Mouse (Mus musculus): Measurements from ENCODE around the gene Gcsam. TPM values are rescaled to one million over a fixed set of nuclear protein-coding genes. Genes with fewer than 3 reads are reported as not detected.

Gcsam gene
- total and polyA plus RNA-seq, 3 experiments, result 0.12 to 0.20 TPM; not detected in 1

DNA sequence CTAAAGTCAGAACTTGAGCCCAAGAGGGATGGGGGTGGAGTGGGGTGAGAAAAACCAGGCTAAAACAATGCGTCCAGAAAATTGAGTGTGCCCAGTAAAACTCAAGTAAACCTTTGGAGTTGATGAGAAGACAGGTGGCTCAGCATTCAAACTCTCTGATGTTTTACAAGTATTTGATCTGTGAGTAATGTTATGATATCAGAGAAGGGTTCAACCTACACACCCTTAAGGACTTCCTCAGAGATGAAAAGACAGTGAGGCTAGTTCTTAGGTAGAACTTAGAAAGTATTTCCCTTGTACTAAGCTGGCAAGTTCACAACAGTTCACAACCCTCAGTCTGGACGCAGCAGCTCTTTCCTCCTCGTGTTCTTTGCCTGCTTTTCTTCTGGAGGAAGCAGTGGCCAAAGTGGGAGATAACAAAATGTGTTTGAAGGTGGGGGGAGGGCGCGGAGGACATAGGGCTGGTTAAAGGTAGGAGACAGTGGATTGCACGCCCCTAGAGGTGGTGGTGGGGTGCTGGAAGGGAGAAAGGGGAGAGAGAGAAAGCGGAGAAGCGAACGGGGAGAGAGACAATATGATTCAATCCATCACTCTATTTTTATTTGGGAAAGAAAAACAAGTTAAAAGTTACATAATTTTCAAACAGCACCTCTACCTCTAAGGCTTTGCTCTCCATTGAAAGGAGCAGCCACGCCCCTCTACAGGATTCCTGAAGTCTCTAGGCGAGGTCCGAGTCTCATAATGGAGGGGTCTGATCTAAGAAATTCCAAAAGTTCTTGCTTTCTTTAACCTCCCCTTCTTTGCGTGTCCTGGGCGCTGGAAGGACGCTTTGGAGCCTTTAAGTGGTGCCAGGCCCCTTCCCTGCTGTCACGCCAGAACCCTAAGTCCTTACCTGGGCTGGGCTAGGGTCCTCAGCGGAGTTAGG is 43.1 kb downstream of the Gcsam start:
- Histone ChIP-seq H3K27me3 (ENCODE audit: control insufficient read depth, insufficient read depth, low read length) (peaks cover 3% of the 10 kb centered on the region), H3K79me2 (replicated peaks; ENCODE audit: control insufficient read depth, insufficient read depth, low read length) (no peaks in the 10 kb centered on the region), H3K27ac (no peak overlapping the region), H3K9ac (ENCODE audit: low read depth, low read length) (no peak overlapping the region), H3K4me1 (ENCODE audit: control insufficient read depth, insufficient read depth, low read length) (no peaks in the 10 kb centered on the region), H3K36me3 (ENCODE audit: control insufficient read depth, insufficient read depth, low read length) (no peaks in the 10 kb centered on the region), H3K4me3 (no peak overlapping the region)
- intact Hi-C loops (cut with DNase I), result no loop called here
- no peak for DNase-seq
- TF ChIP-seq POLR2A (IDR thresholded peaks at IDR 0.05; ENCODE audit: insufficient read depth, low read depth, low read length) (no peak), EP300 (IDR thresholded peaks at IDR 0.05; ENCODE audit: insufficient read depth, low read depth, low read length) (no peak), CTCF (IDR thresholded peaks at IDR 0.05) (no peak)
- WGBS, result 22% methylated on average over 17 of the region's 17 CpGs

DNA sequence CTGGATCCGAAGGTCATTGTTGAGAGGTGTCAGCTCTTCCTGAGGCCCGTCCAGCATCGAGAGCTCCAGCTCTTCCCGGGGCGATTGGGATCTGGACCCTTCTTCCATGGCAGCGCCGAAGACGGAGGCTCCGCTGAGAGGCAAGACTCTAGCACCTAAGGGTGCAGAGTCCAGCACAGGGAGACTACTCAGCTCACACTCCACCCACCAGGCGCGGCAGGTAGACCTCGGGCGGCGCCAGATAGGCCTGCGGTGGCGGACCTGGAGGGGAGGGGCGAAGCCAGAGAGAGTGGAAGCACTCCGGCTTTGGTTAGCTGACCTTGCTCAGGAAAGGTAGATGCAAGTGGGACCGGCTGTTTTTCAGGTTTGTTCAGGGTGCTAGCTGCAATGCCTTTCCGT is 43.8 kb downstream of the Gcsam start, which contains the start of gene BC016579:
TSS of gene BC016579 (minus strand) at position 135 of the 399 bp plus-strand sequence.
- H3K27ac ChIP-seq, result no peak within 1 kb of the TSS
- H3K4me1 ChIP-seq (ENCODE audit: control insufficient read depth, insufficient read depth, low read length), result no peaks in the 10 kb centered on the region
- TF ChIP-seq POLR2A (IDR thresholded peaks at IDR 0.05; ENCODE audit: insufficient read depth, low read depth, low read length), result no peak
- no peaks in the 10 kb centered on the region for H3K79me2 ChIP-seq (replicated peaks; ENCODE audit: control insufficient read depth, insufficient read depth, low read length)
- H3K36me3 ChIP-seq (ENCODE audit: control insufficient read depth, insufficient read depth, low read length), result no peaks in the 10 kb centered on the region
- intact Hi-C loops (cut with DNase I), result no loop called here
- WGBS, result 22% methylated on average over 20 of the region's 20 CpGs
- no peak within 1 kb of the TSS for H3K9ac ChIP-seq (ENCODE audit: low read depth, low read length)
- H3K4me3 ChIP-seq, result no peak within 1 kb of the TSS
- peaks cover 3% of the 10 kb centered on the region for H3K27me3 ChIP-seq (ENCODE audit: control insufficient read depth, insufficient read depth, low read length)
- no peak for DNase-seq

DNA sequence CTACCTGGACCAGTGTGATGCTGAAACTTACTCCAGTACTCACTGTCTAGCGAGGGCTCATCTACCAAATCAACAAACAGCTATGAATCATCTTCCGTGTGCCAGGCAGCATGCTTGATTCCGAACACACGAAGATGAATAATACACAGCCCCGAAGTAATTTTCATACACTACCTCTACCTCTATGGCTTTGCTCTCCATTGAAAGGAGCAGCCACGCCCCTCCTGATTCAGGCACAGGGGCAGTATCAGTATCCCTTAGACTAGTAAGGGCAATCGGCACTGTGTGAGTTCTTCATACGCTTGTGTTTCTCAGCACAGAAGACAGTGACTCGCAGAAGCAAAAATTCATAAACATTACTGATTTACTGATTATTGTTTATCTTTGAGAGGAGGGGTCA is 44.3 kb downstream of the Gcsam start:
- no peaks in the 10 kb centered on the region for H3K79me2 ChIP-seq (replicated peaks; ENCODE audit: control insufficient read depth, insufficient read depth, low read length)
- WGBS, result 78% methylated on average over 9 of the region's 9 CpGs
- no peak for DNase-seq
- H3K4me1 ChIP-seq (ENCODE audit: control insufficient read depth, insufficient read depth, low read length), result no peaks in the 10 kb centered on the region
- no peak overlapping the region for H3K27ac ChIP-seq
- no peak overlapping the region for H3K4me3 ChIP-seq
- intact Hi-C loops (cut with DNase I), result no loop called here
- TF ChIP-seq CTCF (IDR thresholded peaks at IDR 0.05), result no peak
- no peak for TF ChIP-seq POLR2A (IDR thresholded peaks at IDR 0.05; ENCODE audit: insufficient read depth, low read depth, low read length)
- TF ChIP-seq EP300 (IDR thresholded peaks at IDR 0.05; ENCODE audit: insufficient read depth, low read depth, low read length), result no peak
- H3K27me3 ChIP-seq (ENCODE audit: control insufficient read depth, insufficient read depth, low read length), result peaks cover 3% of the 10 kb centered on the region
- H3K9ac ChIP-seq (ENCODE audit: low read depth, low read length), result no peak overlapping the region
- H3K36me3 ChIP-seq (ENCODE audit: control insufficient read depth, insufficient read depth, low read length), result no peaks in the 10 kb centered on the region

DNA sequence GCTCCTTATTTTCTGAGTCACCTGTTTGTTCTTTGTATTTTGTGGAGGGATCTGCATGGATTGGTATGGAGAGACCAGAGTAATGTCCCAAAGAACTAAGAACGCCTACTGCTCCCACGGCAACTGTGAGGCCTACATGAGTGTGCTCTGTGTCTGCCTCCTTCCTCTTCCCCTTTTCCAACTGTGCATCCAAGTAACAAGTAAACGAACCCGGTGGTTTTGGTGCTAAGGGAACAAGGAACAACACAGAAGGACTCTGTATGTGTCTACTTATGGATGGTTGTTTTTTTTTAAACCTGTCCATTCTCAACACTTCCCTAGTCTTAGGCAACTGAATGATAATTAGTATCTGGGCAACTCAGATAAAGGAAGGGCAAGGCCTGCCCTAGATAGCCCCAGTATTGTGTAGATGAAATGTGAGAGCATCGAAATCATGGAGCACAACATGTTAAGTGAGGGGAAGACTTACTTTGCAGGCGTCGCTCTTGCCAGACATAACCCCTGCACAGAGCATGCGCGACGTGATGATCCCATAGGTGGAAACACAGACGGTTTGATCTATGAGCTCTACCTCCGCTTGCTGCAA is 47.5 kb downstream of the Gcsam start:
- Histone ChIP-seq H3K27ac (no peak overlapping the region), H3K4me3 (no peak overlapping the region), H3K4me1 (ENCODE audit: control insufficient read depth, insufficient read depth, low read length) (no peaks in the 10 kb centered on the region), H3K9ac (ENCODE audit: low read depth, low read length) (no peak overlapping the region), H3K36me3 (ENCODE audit: control insufficient read depth, insufficient read depth, low read length) (no peaks in the 10 kb centered on the region), H3K27me3 (ENCODE audit: control insufficient read depth, insufficient read depth, low read length) (peaks cover 3% of the 10 kb centered on the region), H3K79me2 (replicated peaks; ENCODE audit: control insufficient read depth, insufficient read depth, low read length) (no peaks in the 10 kb centered on the region)
- DNase-seq, result no peak
- WGBS, result 85% methylated on average over 12 of the region's 12 CpGs
- intact Hi-C loops (cut with DNase I), result no loop called here
- TF ChIP-seq EP300 (IDR thresholded peaks at IDR 0.05; ENCODE audit: insufficient read depth, low read depth, low read length), result no peak
- TF ChIP-seq CTCF (IDR thresholded peaks at IDR 0.05), result no peak
- TF ChIP-seq POLR2A (IDR thresholded peaks at IDR 0.05; ENCODE audit: insufficient read depth, low read depth, low read length), result no peak

DNA sequence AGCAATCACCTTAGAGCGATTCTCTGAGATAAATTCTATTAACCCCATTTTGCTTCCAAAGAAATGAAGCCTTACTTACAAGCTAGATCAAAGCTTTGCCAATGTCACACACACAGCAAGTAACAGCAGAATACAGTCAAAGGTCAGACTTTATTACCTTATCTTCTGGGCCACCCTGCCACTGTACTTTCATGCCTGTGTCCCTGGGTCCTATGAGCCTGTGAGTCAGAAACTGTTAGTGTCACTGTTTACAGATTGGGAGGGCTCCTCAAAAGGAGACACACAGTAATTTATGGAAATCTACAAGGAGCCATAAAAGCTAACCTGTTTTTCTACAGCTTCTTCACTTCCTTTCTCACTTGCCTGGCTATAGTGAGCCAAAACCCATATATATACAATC is 48.1 kb downstream of the Gcsam start:
- no peak overlapping the region for H3K9ac ChIP-seq (ENCODE audit: low read depth, low read length)
- peaks cover 3% of the 10 kb centered on the region for H3K27me3 ChIP-seq (ENCODE audit: control insufficient read depth, insufficient read depth, low read length)
- H3K79me2 ChIP-seq (replicated peaks; ENCODE audit: control insufficient read depth, insufficient read depth, low read length), result no peaks in the 10 kb centered on the region
- TF ChIP-seq POLR2A (IDR thresholded peaks at IDR 0.05; ENCODE audit: insufficient read depth, low read depth, low read length) (no peak), EP300 (IDR thresholded peaks at IDR 0.05; ENCODE audit: insufficient read depth, low read depth, low read length) (no peak), CTCF (IDR thresholded peaks at IDR 0.05) (no peak)
- no peak overlapping the region for H3K27ac ChIP-seq
- H3K36me3 ChIP-seq (ENCODE audit: control insufficient read depth, insufficient read depth, low read length), result no peaks in the 10 kb centered on the region
- no peak for DNase-seq
- H3K4me3 ChIP-seq, result no peak overlapping the region
- WGBS, result 80% methylated on average over 1 of the region's 1 CpGs
- intact Hi-C loops (cut with DNase I), result no loop called here
- no peaks in the 10 kb centered on the region for H3K4me1 ChIP-seq (ENCODE audit: control insufficient read depth, insufficient read depth, low read length)

DNA sequence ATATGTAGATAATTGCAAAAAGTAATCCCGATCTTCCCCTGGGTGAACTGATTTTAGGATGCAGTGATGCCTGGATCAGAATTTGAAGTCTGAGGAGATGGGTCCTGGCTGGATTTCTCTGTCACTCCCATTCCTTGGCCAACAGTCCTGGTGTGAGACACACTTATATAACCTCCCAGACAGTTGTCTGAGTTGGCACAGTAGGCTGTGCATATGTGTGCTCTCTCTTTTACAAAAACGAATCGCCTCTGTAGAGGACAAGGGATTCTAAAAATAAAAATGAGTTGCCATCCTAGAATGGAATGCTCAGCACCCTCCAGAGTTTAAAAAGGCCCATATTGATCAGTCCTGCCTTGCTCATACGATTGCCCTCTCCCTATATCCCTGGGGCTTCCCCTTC is 49.4 kb downstream of the Gcsam start:
- no peak overlapping the region for H3K9ac ChIP-seq (ENCODE audit: low read depth, low read length)
- no peak overlapping the region for H3K27ac ChIP-seq
- H3K36me3 ChIP-seq (ENCODE audit: control insufficient read depth, insufficient read depth, low read length), result no peaks in the 10 kb centered on the region
- no peak overlapping the region for H3K4me3 ChIP-seq
- WGBS, result 69% methylated on average over 4 of the region's 4 CpGs
- no peak for DNase-seq
- intact Hi-C loops (cut with DNase I), result no loop called here
- no peak for TF ChIP-seq EP300 (IDR thresholded peaks at IDR 0.05; ENCODE audit: insufficient read depth, low read depth, low read length)
- no peak for TF ChIP-seq CTCF (IDR thresholded peaks at IDR 0.05)
- no peak for TF ChIP-seq POLR2A (IDR thresholded peaks at IDR 0.05; ENCODE audit: insufficient read depth, low read depth, low read length)
- no peaks in the 10 kb centered on the region for H3K27me3 ChIP-seq (ENCODE audit: control insufficient read depth, insufficient read depth, low read length)
- H3K79me2 ChIP-seq (replicated peaks; ENCODE audit: control insufficient read depth, insufficient read depth, low read length), result no peaks in the 10 kb centered on the region
- H3K4me1 ChIP-seq (ENCODE audit: control insufficient read depth, insufficient read depth, low read length), result no peaks in the 10 kb centered on the region
